ENCODE assay signal across 10 mouse cellular contexts in the genomic region with DNA sequence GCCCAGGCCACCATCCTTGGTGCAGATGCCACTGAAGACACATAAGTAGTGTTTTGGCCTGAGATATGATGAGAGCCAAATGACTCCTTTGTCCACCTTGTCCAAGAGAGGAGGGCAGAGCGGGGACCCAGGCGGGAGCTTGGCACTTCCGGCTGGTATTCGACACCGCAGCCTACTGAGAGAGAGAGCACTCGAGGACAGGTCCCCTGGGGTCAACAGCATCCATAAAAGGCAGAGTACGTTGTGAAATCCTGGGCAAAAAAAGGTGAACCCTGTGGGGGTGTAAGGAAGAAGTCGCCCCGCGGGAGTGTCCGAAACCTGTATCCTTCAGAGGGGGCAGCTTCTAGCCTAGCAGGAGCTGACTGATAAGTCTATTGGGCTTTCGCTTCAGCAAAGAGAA. TPM values are rescaled to one million over a fixed set of nuclear protein-coding genes. Genes with fewer than 3 reads are reported as not detected.
DNase-seq lines count a peak whose midpoint lies in the region; ATAC-seq and TF ChIP-seq lines count a peak whose summit lies in the region.
"Had no signal": no experiment of that assay in that cellular context is flagged by ENCODE, and none has a peak within 500 bp of the region (broad histone marks: within the 10 kb centered on the region; RNA-seq: fewer than 3 reads in every experiment).

No protein-coding gene starts in this region.

- H3K36me3 ChIP-seq in thymus, adult 2 months (ENCODE audit: control insufficient read depth, insufficient read depth, low read length) = peaks cover 17% of the 10 kb centered on the region
- H3K36me3 ChIP-seq in liver, embryonic 13.5 days = peaks cover 47% of the 10 kb centered on the region
- H3K36me3 ChIP-seq in stomach, postnatal 0 days (ENCODE audit: control insufficient read depth, insufficient read depth, low read length) = peaks cover 8% of the 10 kb centered on the region; the same call in 1 of the 2 replicates

- 58% methylated on average over 12 of the region's 12 CpGs for WGBS in thymus, adult 2 months
- 74% methylated on average over 12 of the region's 12 CpGs for WGBS in liver, embryonic 13.5 days (ENCODE audit: insufficient replicate concordance)
- WGBS in stomach, postnatal 0 days = 85% methylated on average over 12 of the region's 12 CpGs

- H3K27ac ChIP-seq in thymus, adult 2 months (ENCODE audit: control insufficient read depth, insufficient read depth, low read length) = peak overlapping the region; percentile 96
- peak overlapping the region; percentile 72 for H3K27ac ChIP-seq in liver, embryonic 13.5 days
- no peak overlapping the region for H3K27ac ChIP-seq in stomach, postnatal 0 days (replicated peaks)

- TF ChIP-seq EP300 in stomach, postnatal 0 days (optimal IDR thresholded peaks at IDR 0.05) = no peak

- no peak for TF ChIP-seq POLR2A in thymus, adult 2 months (IDR thresholded peaks at IDR 0.05; ENCODE audit: control insufficient read depth, extremely low read depth, insufficient read depth, low read length, poor library complexity)

- peak overlapping the region; percentile 84; the same call in 1 of the 2 replicates for H3K9ac ChIP-seq in liver, embryonic 13.5 days
- H3K9ac ChIP-seq in stomach, postnatal 0 days (ENCODE audit: low read length) = 0 out of 2 replicates have a peak overlapping the region, but pooled peaks have one; percentile 27

- TF ChIP-seq CTCF in thymus, adult 2 months (IDR thresholded peaks at IDR 0.05; ENCODE audit: borderline replicate concordance, control insufficient read depth, extremely low read depth, insufficient read depth, low read length, poor library complexity) = no peak
- TF ChIP-seq CTCF in stomach, postnatal 0 days (IDR thresholded peaks at IDR 0.05; ENCODE audit: low read depth) = no peak

- DNase-seq in cerebellum, adult 9-11 months = peak; percentile 32
- DNase-seq in cerebellum, adult 11-12 months = no peak
- no peak for DNase-seq in thymus, adult 2 months
- DNase-seq in thymus, postnatal 0 days (ENCODE audit: low spot score) = no peak
- no peak for DNase-seq in liver, embryonic 13.5 days
- DNase-seq in stomach, postnatal 0 days (ENCODE audit: low spot score) = no peak
- no peak for DNase-seq in left cerebral cortex, adult 18-20 months (ENCODE audit: low spot score in 2 of 2)
- DNase-seq in layer of hippocampus, postnatal 10 days (ENCODE audit: low spot score in 2 of 2) = no peak

- H3K9me3 ChIP-seq in liver, embryonic 13.5 days (replicated peaks) = no peaks in the 10 kb centered on the region
- H3K9me3 ChIP-seq in stomach, postnatal 0 days (ENCODE audit: control insufficient read depth, low read length) = no peaks in the 10 kb centered on the region

- H3K27me3 ChIP-seq in thymus, adult 2 months (ENCODE audit: control insufficient read depth, insufficient read depth, low read length) = no peaks in the 10 kb centered on the region
- H3K27me3 ChIP-seq in liver, embryonic 13.5 days = no peaks in the 10 kb centered on the region
- no peaks in the 10 kb centered on the region for H3K27me3 ChIP-seq in stomach, postnatal 0 days (ENCODE audit: control insufficient read depth, insufficient read depth, low read length)

- ATAC-seq in liver, embryonic 13.5 days (ENCODE audit: low read depth) = no peak
- no peak for ATAC-seq in stomach, postnatal 0 days (ENCODE audit: low FRiP score, low TSS enrichment)

- peak overlapping the region; percentile 5; the same call in 1 of the 2 replicates for H3K4me3 ChIP-seq in thymus, adult 2 months (ENCODE audit: control insufficient read depth, insufficient read depth, low read length)
- peak overlapping the region; percentile 81; the same call in 1 of the 2 replicates for H3K4me3 ChIP-seq in liver, embryonic 13.5 days (replicated peaks)
- no peak overlapping the region for H3K4me3 ChIP-seq in stomach, postnatal 0 days (ENCODE audit: low read depth, low read length)

- H3K4me2 ChIP-seq in liver, embryonic 13.5 days = peak overlapping the region; percentile 98
- H3K4me2 ChIP-seq in stomach, postnatal 0 days (replicated peaks; ENCODE audit: low read depth) = no peak overlapping the region; the same call in 1 of the 2 replicates

- H3K4me1 ChIP-seq in thymus, adult 2 months (replicated peaks; ENCODE audit: control insufficient read depth, insufficient read depth, low read length) = peaks cover 30% of the 10 kb centered on the region
- peaks cover 50% of the 10 kb centered on the region for H3K4me1 ChIP-seq in liver, embryonic 13.5 days (replicated peaks)
- peaks cover 10% of the 10 kb centered on the region for H3K4me1 ChIP-seq in stomach, postnatal 0 days (replicated peaks; ENCODE audit: control insufficient read depth, insufficient read depth)

RNA-seq across cellular contexts. Expression of a gene that starts 2.9 kb away (rescaled TPM):
- 270 and 324 TPM in 2 replicates for polyA plus RNA-seq in thymus, adult 2 months (2012; rRNA removed)
- polyA plus RNA-seq in thymus, postnatal 0 days (2015; fragmentation: Nextera tagmentation; extraction: Ambion mirVana) = 196 and 200 TPM in 2 replicates
- 49.0 and 52.9 TPM in 2 replicates for polyA plus RNA-seq in liver, embryonic 13.5 days (2015; fragmentation: Nextera tagmentation; extraction: Ambion mirVana)
- polyA plus RNA-seq in stomach, postnatal 0 days (2015; fragmentation: Nextera tagmentation; extraction: Ambion mirVana) = 110 and 121 TPM in 2 replicates
- 10 to 100 TPM; 73.4 to 79.2 TPM for total RNA-seq in left cerebral cortex, adult 18-20 months (2021)
- 100 to 1,000 TPM; 109 to 114 TPM for total RNA-seq in layer of hippocampus, postnatal 10 days (2021)

RNA-seq across cellular contexts. Expression of a gene that starts 14.7 kb away (rescaled TPM):
- polyA plus RNA-seq in thymus, adult 2 months (2012; rRNA removed) = 4.2 and 4.4 TPM in 2 replicates
- 15.6 and 17.2 TPM in 2 replicates for polyA plus RNA-seq in thymus, postnatal 0 days (2015; fragmentation: Nextera tagmentation; extraction: Ambion mirVana)
- polyA plus RNA-seq in liver, embryonic 13.5 days (2015; fragmentation: Nextera tagmentation; extraction: Ambion mirVana) = 23.6 and 23.8 TPM in 2 replicates
- 22.9 and 23.4 TPM in 2 replicates for polyA plus RNA-seq in stomach, postnatal 0 days (2015; fragmentation: Nextera tagmentation; extraction: Ambion mirVana)
- 10 to 100 TPM; 14.1 to 17.5 TPM for total RNA-seq in left cerebral cortex, adult 18-20 months (2021)
- total RNA-seq in layer of hippocampus, postnatal 10 days (2021) = 10 to 100 TPM; 25.3 to 25.7 TPM

RNA-seq across cellular contexts. Expression of a gene that starts 45.4 kb away (rescaled TPM):
- polyA plus RNA-seq in thymus, adult 2 months (2012; rRNA removed) = 2.9 and 3.3 TPM in 2 replicates
- 2.2 and 3.2 TPM in 2 replicates for polyA plus RNA-seq in thymus, postnatal 0 days (2015; fragmentation: Nextera tagmentation; extraction: Ambion mirVana)
- polyA plus RNA-seq in liver, embryonic 13.5 days (2015; fragmentation: Nextera tagmentation; extraction: Ambion mirVana) = 0.89 and 0.95 TPM in 2 replicates
- 17.2 and 19.7 TPM in 2 replicates for polyA plus RNA-seq in stomach, postnatal 0 days (2015; fragmentation: Nextera tagmentation; extraction: Ambion mirVana)
- under 1 TPM; 0.72 to 0.94 TPM for total RNA-seq in left cerebral cortex, adult 18-20 months (2021)
- total RNA-seq in layer of hippocampus, postnatal 10 days (2021) = under 1 TPM; 0.91 to 0.96 TPM
- polyA plus RNA-seq: CD4-positive, CD25-positive, alpha-beta regulatory T cell, adult 4 months had no signal

RNA-seq across cellular contexts. Expression of a gene that starts 49.3 kb away (rescaled TPM):
- polyA plus RNA-seq in thymus, adult 2 months (2012; rRNA removed) = 1.7 and 2.0 TPM in 2 replicates
- polyA plus RNA-seq in thymus, postnatal 0 days (2015; fragmentation: Nextera tagmentation; extraction: Ambion mirVana) = 1.6 and 2.1 TPM in 2 replicates
- polyA plus RNA-seq in liver, embryonic 13.5 days (2015; fragmentation: Nextera tagmentation; extraction: Ambion mirVana) = not detected in 2 replicates
- 0.73 and 1.7 TPM in 2 replicates for polyA plus RNA-seq in stomach, postnatal 0 days (2015; fragmentation: Nextera tagmentation; extraction: Ambion mirVana)
- not detected for total RNA-seq in left cerebral cortex, adult 18-20 months (2021)
- total RNA-seq in layer of hippocampus, postnatal 10 days (2021) = not detected
- total RNA-seq: common myeloid progenitor, adult 5-6 weeks had no signal
- polyA plus RNA-seq: CD4-positive, CD25-positive, alpha-beta regulatory T cell, adult 4 months had no signal
